Mouse (Mus musculus) heart, embryonic 14.5 days (tissue): ENCODE data around the gene Hist1h2bf. TPM values are rescaled to one million over a fixed set of nuclear protein-coding genes. Genes with fewer than 3 reads are reported as not detected.
A peak's percentile ranks its signal among the peaks of the same experiment; 100 is the strongest.
"Not testable (repeated sequence)": the region's sequence is repeated elsewhere in the genome, so short reads cannot be mapped to it uniquely, and the experiment has no call there.

Source experiments
- ATAC-seq: fragments of 200-750 bp; cut with Nextera tagmentation; 2 replicates; pipeline ENCODE4 v1.8.0; 2017; ENCODE audit warnings: low read depth, moderate TSS enrichment; ENCODE audit not compliant: insufficient number of reproducible peaks, insufficient read depth, low FRiP score
- H3K27ac ChIP-seq, 2 experiments: fragments of 200-500 bp in 1 of 2; fragments of 300-500 bp in 1 of 2; sonication (generic) in 1 of 2; replicated peaks in 1 of 2; 2 replicates each; pipeline ENCODE4 v1.5.1; 2012 to 2014; ENCODE audit warnings: low read depth in 2 of 2, low read length in 2 of 2, control low read depth in 1 of 2, mild to moderate bottlenecking in 1 of 2, mixed read lengths in 1 of 2; ENCODE audit not compliant: control insufficient read depth in 1 of 2, insufficient read depth in 1 of 2
- H3K27me3 ChIP-seq: fragments of 300-500 bp; sonication (generic); 2 replicates; pipeline ENCODE4 v1.6.1; 2014; ENCODE audit warnings: mild to moderate bottlenecking, low read length, control low read depth; ENCODE audit not compliant: control insufficient read depth, insufficient read depth
- H3K36me3 ChIP-seq: fragments of 300-500 bp; sonication (generic); 2 replicates; pipeline ENCODE4 v1.6.1; 2014; ENCODE audit warnings: mild to moderate bottlenecking, control low read depth, low read length, mixed read lengths; ENCODE audit not compliant: control insufficient read depth, insufficient read depth
- H3K4me1 ChIP-seq, 2 experiments: fragments of 200-500 bp in 1 of 2; fragments of 300-500 bp in 1 of 2; sonication (generic) in 1 of 2; 2 replicates each; pipeline ENCODE4 v1.6.1; 2012 to 2014; ENCODE audit warnings: low read length in 2 of 2, control low read depth in 1 of 2, mixed read lengths in 1 of 2; ENCODE audit not compliant: control insufficient read depth in 2 of 2, insufficient read depth in 2 of 2
- H3K4me2 ChIP-seq: fragments of 300-500 bp; sonication (generic); 2 replicates; pipeline ENCODE4 v1.6.1; 2014; ENCODE audit warnings: mild to moderate bottlenecking, low read length
- H3K4me3 ChIP-seq, 2 experiments: fragments of 200-500 bp in 1 of 2; fragments of 300-500 bp in 1 of 2; sonication (generic) in 1 of 2; 2 replicates each; pipeline ENCODE4 v1.5.1; 2012 to 2014; ENCODE audit warnings: low read length in 2 of 2, mild to moderate bottlenecking in 2 of 2, control low read depth in 1 of 2, low read depth in 1 of 2, moderate library complexity in 1 of 2; ENCODE audit not compliant: control insufficient read depth in 1 of 2, insufficient read depth in 1 of 2
- H3K9ac ChIP-seq: fragments of 300-500 bp; sonication (generic); 2 replicates; pipeline ENCODE4 v1.6.1; 2014; ENCODE audit warnings: mild to moderate bottlenecking, low read length
- H3K9me3 ChIP-seq: fragments of 300-500 bp; sonication (generic); 2 replicates; pipeline ENCODE4 v1.6.1; 2016; ENCODE audit warnings: low read length, control low read depth; ENCODE audit not compliant: control insufficient read depth
- WGBS: fragments of 180-500 bp; shearing (Covaris S2); extraction: QIAGEN DNeasy Blood & Tissue Kit; methylation state at CpG from one replicate; pipeline ENCODE4 v1.1.7; 2014; 5-methylcytosine and 5-hydroxymethylcytosine counted together
- polyA plus RNA-seq: library from polyadenylated mRNA; unstranded; fragments of >200 nt; fragmentation: Nextera tagmentation; extraction: Ambion mirVana; gene quantifications from 2 replicates; pipeline ENCODE4 v1.2.1, GENCODE M21; 2014

The Hist1h2bf gene
- polyA plus RNA-seq, 1 experiment from 2014 or later, result 3.7 TPM

- no peak for ATAC-seq
Observed at GRCm38 (mm10) chr13:23538249-23538648, 35.7 kb downstream of the Hist1h2bf start.

DNA sequence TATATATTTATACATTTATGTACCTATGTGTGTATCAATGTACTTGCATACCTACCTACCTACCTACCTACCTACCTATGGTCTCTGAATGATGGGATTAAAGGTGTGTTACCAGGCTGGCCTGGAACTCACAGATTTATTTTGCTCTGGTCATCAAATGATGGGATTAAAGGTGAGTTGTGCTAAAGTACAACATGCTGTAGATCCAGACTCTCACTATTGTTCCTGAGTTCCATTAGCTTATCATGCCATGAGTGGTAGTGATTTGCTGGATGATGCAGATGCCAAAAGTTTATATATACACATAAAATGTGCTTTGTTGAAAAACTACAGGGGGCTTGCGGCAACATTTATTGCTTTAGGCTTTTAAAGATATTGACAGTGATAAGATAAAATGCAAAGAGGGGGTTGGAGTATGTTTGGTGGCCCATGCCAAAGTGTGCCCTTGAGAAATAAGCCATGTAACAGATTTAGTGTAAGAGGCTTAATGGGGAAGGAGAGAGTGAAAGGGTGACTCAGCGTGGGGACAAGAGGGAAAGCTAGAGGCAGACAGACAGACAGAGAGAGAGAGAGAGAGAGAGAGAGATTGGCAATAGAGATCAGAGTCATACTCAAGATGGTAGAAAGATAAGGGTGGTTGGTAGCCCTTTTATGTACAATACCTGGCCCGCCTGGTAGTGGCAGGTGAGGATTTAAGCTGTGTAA, 36.8 kb downstream of the Hist1h2bf start:
- Histone ChIP-seq H3K27ac (no peak overlapping the region), H3K4me3 (peak overlapping the region in 1 of 2 experiments; percentile 48; a peak in 2 of 4 replicates), H3K36me3 (no peaks in the 10 kb centered on the region), H3K9me3 (no peaks in the 10 kb centered on the region), H3K9ac (peak overlapping the region; percentile 78; the same call in 1 of the 2 replicates), H3K4me1 (peaks cover 5 to 28% of the 10 kb centered on the region in 2 experiments), H3K27me3 (no peaks in the 10 kb centered on the region), H3K4me2 (peak overlapping the region; percentile 71)
- no peak for ATAC-seq
- WGBS, result 80% methylated on average over 3 of the region's 3 CpGs

More at GRCm38 (mm10) chr13:23538249-23538648, 35.7 kb downstream of the Hist1h2bf start:
- Histone ChIP-seq H3K9ac (no peak overlapping the region), H3K4me3 (no peak overlapping the region), H3K4me1 (peaks cover 0 to 20% of the 10 kb centered on the region in 2 experiments; a peak in 3 of 4 replicates), H3K27ac (no peak overlapping the region), H3K9me3 (no peaks in the 10 kb centered on the region), H3K27me3 (no peaks in the 10 kb centered on the region), H3K36me3 (no peaks in the 10 kb centered on the region), H3K4me2 (no peak overlapping the region)
- WGBS, result 87% methylated on average over 5 of the region's 5 CpGs

- WGBS, result 23% methylated on average over 7 of the region's 7 CpGs
- H3K36me3 ChIP-seq, result no peaks in the 10 kb centered on the region
- peaks cover 5 to 30% of the 10 kb centered on the region in 2 experiments for H3K4me1 ChIP-seq
- peak overlapping the region; percentile 71 for H3K4me2 ChIP-seq
- peak overlapping the region; percentile 8 to 48; a peak in 3 of 4 replicates for H3K4me3 ChIP-seq
- H3K27ac ChIP-seq, result peak overlapping the region in 1 of 2 experiments; percentile 77; a peak in 1 of 4 replicates
- H3K9ac ChIP-seq, result peak overlapping the region; percentile 78
- H3K27me3 ChIP-seq, result no peaks in the 10 kb centered on the region
- H3K9me3 ChIP-seq, result no peaks in the 10 kb centered on the region
- no peak for ATAC-seq
Observed at GRCm38 (mm10) chr13:23536076-23536822, 37.7 kb downstream of the Hist1h2bf start.

GRCm38 (mm10) chr13:23535137-23536075, 38.6 kb downstream of the Hist1h2bf start, which contains the start of gene Hist1h3g:
Gene Hist1h3g, plus strand, starts transcription at chr13:23535422.
- Histone ChIP-seq H3K27ac (peak within 1 kb of the TSS; percentile 68 to 95), H3K4me2 (peak within 1 kb of the TSS; percentile 71), H3K4me1 (peaks cover 5 to 30% of the 10 kb centered on the region in 2 experiments), H3K4me3 (peak within 1 kb of the TSS; percentile 48 to 51), H3K9ac (peak within 1 kb of the TSS; percentile 78)
- ATAC-seq, result peak; percentile 85
- H3K9me3 ChIP-seq, H3K27me3 ChIP-seq, H3K36me3 ChIP-seq: not testable (repeated sequence)
- under 1% methylated on average over 37 of the region's 62 CpGs for WGBS

DNA sequence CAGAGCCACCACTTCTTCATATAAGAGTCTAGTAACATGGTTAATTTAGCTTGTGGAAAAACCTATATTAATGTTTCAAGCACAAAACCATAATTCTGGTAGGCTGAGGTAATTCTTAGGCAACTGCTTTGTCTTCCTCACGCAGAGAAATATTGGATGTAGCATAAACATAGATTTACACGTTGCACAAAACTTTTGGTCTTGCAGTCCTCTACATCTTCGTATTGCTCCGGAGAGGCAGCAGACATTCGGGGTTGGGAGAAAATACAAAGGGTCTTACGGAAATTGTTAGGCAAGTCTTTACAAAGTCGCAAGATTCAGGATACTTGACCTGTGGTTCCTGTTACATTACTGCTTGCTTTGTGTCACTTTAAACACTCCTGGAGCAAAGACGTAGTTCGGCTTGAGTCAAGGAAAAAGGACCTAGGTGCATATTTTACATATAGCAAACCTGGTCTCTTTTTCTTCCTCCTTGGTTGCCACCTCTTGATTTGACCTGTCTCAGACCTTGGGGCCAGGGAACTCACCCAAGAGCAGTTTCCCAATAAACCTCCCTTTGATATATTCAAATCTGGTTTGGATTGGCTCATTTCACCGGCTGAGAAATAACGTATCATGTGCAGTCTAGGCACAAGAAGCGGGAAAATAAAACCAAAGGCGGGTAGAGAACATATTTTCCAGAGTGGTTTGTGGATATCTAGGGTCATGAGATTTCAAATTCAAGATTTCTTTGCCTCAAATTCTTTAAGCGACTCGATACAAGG, 39.4 kb downstream of the Hist1h2bf start:
- Histone ChIP-seq H3K4me2 (peak overlapping the region; percentile 71), H3K9me3 (no peaks in the 10 kb centered on the region), H3K27ac (peak overlapping the region; percentile 68 to 95), H3K36me3 (no peaks in the 10 kb centered on the region), H3K27me3 (no peaks in the 10 kb centered on the region), H3K4me3 (peak overlapping the region; percentile 24 to 48; a peak in 3 of 4 replicates), H3K4me1 (peaks cover 5 to 30% of the 10 kb centered on the region in 2 experiments), H3K9ac (peak overlapping the region; percentile 71)
- ATAC-seq, result no peak
- 1% methylated on average over 15 of the region's 15 CpGs for WGBS

DNA sequence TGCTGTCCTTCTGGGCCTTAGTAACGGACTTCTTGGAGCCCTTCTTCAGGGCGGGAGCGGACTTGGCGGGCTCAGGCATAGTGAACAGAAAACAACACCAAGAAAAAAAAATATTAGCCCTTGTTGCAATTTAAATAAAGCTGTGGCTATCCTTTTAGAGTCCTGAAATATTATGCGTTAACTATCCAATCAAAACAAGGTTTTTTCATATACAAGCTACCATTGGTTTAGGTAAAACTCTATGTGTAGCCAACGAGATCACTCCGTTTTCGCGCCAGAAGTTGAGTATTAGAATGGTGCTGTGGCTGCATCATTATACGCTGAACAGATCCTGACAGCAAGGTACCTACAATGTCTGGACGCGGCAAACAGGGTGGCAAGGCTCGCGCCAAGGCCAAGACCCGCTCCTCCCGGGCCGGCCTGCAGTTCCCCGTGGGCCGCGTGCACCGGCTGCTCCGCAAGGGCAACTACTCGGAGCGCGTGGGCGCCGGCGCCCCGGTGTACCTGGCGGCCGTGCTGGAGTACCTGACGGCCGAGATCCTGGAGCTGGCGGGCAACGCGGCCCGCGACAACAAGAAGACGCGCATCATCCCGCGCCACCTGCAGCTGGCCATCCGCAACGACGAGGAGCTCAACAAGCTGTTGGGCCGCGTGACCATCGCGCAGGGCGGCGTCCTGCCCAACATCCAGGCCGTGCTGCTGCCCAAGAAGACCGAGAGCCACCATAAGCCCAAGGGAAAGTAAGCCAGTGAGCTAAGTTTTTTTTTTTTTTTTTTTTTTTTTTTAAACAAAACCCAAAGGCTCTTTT, 40.2 kb downstream of the Hist1h2bf start, which contains the start of gene Hist1h2af:
TSS of gene Hist1h2af (plus strand) at position 347 of the 808 bp plus-strand sequence.
- under 1% methylated on average over 23 of the region's 53 CpGs for WGBS
- not testable (repeated sequence) for ATAC-seq, H3K27me3 ChIP-seq, H3K36me3 ChIP-seq, H3K9me3 ChIP-seq
- Histone ChIP-seq H3K4me1 (peaks cover 8 to 35% of the 10 kb centered on the region in 2 experiments), H3K4me2 (peak within 1 kb of the TSS; percentile 71), H3K4me3 (peak within 1 kb of the TSS; percentile 36 to 48), H3K27ac (peak within 1 kb of the TSS; percentile 89 to 95), H3K9ac (peak within 1 kb of the TSS; percentile 71)
